Mouse (Mus musculus): Measurements from ENCODE around the gene Fbxw7. TPM values are rescaled to one million over a fixed set of nuclear protein-coding genes. Genes with fewer than 3 reads are reported as not detected.
"Not testable (repeated sequence)": the region's sequence is repeated elsewhere in the genome, so short reads cannot be mapped to it uniquely, and the experiment has no call there.

Fbxw7 gene
- polyA plus RNA-seq, 1 experiment from 2014 or later = 13.7 TPM

GRCm38 (mm10) chr3:84854440-84854839 is 39.4 kb downstream of the Fbxw7 start:
- Histone ChIP-seq H3K27ac (replicated peaks; ENCODE audit: low read depth, low read length) (no peak overlapping the region), H3K4me3 (ENCODE audit: low read depth, low read length) (no peak overlapping the region), H3K27me3 (replicated peaks; ENCODE audit: control insufficient read depth, insufficient read depth, low read length) (no peaks in the 10 kb centered on the region), H3K9me3 (ENCODE audit: control insufficient read depth, low read length) (no peaks in the 10 kb centered on the region), H3K4me1 (ENCODE audit: control insufficient read depth, insufficient read depth, low read length) (no peaks in the 10 kb centered on the region), H3K36me3 (ENCODE audit: control insufficient read depth, insufficient read depth, low read length) (no peaks in the 10 kb centered on the region), H3K9ac (ENCODE audit: low read depth, low read length) (no peak overlapping the region), H3K4me2 (ENCODE audit: low read depth, low read length) (no peak overlapping the region)
- ATAC-seq (ENCODE audit: low read depth) (no peak), DNase-seq (ENCODE audit: low spot score) (no peak)
- WGBS = 88% methylated on average over 1 of the region's 1 CpGs

GRCm38 (mm10) chr3:84860669-84861068 is 45.6 kb downstream of the Fbxw7 start:
- no peaks in the 10 kb centered on the region for H3K4me1 ChIP-seq (ENCODE audit: control insufficient read depth, insufficient read depth, low read length)
- no peaks in the 10 kb centered on the region for H3K36me3 ChIP-seq (ENCODE audit: control insufficient read depth, insufficient read depth, low read length)
- H3K9ac ChIP-seq (ENCODE audit: low read depth, low read length) = no peak overlapping the region
- no peaks in the 10 kb centered on the region for H3K9me3 ChIP-seq (ENCODE audit: control insufficient read depth, low read length)
- 44% methylated on average over 1 of the region's 1 CpGs for WGBS
- H3K27me3 ChIP-seq (replicated peaks; ENCODE audit: control insufficient read depth, insufficient read depth, low read length) = no peaks in the 10 kb centered on the region
- DNase-seq (ENCODE audit: low spot score) = no peak
- no peak overlapping the region for H3K4me2 ChIP-seq (ENCODE audit: low read depth, low read length)
- H3K27ac ChIP-seq (replicated peaks; ENCODE audit: low read depth, low read length) = no peak overlapping the region
- no peak for ATAC-seq (ENCODE audit: low read depth)
- no peak overlapping the region for H3K4me3 ChIP-seq (ENCODE audit: low read depth, low read length)

GRCm38 (mm10) chr3:84861817-84862216 is 46.7 kb downstream of the Fbxw7 start:
- not testable (repeated sequence) for H3K27ac ChIP-seq (replicated peaks; ENCODE audit: low read depth, low read length); ATAC-seq (ENCODE audit: low read depth); H3K27me3 ChIP-seq (replicated peaks; ENCODE audit: control insufficient read depth, insufficient read depth, low read length); H3K36me3 ChIP-seq (ENCODE audit: control insufficient read depth, insufficient read depth, low read length); H3K9ac ChIP-seq (ENCODE audit: low read depth, low read length); H3K4me1 ChIP-seq (ENCODE audit: control insufficient read depth, insufficient read depth, low read length); DNase-seq (ENCODE audit: low spot score); H3K4me2 ChIP-seq (ENCODE audit: low read depth, low read length); H3K9me3 ChIP-seq (ENCODE audit: control insufficient read depth, low read length); H3K4me3 ChIP-seq (ENCODE audit: low read depth, low read length)
- 92% methylated on average over 3 of the region's 3 CpGs for WGBS

- Histone ChIP-seq H3K36me3 (ENCODE audit: control insufficient read depth, insufficient read depth, low read length) (no peaks in the 10 kb centered on the region), H3K27ac (replicated peaks; ENCODE audit: low read depth, low read length) (no peak overlapping the region), H3K27me3 (replicated peaks; ENCODE audit: control insufficient read depth, insufficient read depth, low read length) (no peaks in the 10 kb centered on the region), H3K4me2 (ENCODE audit: low read depth, low read length) (no peak overlapping the region), H3K4me1 (ENCODE audit: control insufficient read depth, insufficient read depth, low read length) (no peaks in the 10 kb centered on the region), H3K9ac (ENCODE audit: low read depth, low read length) (no peak overlapping the region), H3K4me3 (ENCODE audit: low read depth, low read length) (no peak overlapping the region), H3K9me3 (ENCODE audit: control insufficient read depth, low read length) (no peaks in the 10 kb centered on the region)
- WGBS = 80% methylated on average over 3 of the region's 3 CpGs
- DNase-seq (ENCODE audit: low spot score) (no peak), ATAC-seq (ENCODE audit: low read depth) (no peak)
Observed at GRCm38 (mm10) chr3:84865684-84866083, 50.6 kb downstream of the Fbxw7 start.

GRCm38 (mm10) chr3:84866866-84867265 is 51.8 kb downstream of the Fbxw7 start:
- no peak for ATAC-seq (ENCODE audit: low read depth)
- 67% methylated on average over 4 of the region's 4 CpGs for WGBS
- no peak overlapping the region for H3K4me3 ChIP-seq (ENCODE audit: low read depth, low read length)

GRCm38 (mm10) chr3:84867434-84867975 is 52.4 kb downstream of the Fbxw7 start:
- H3K9ac ChIP-seq (ENCODE audit: low read depth, low read length) = no peak overlapping the region
- H3K4me1 ChIP-seq (ENCODE audit: control insufficient read depth, insufficient read depth, low read length) = no peaks in the 10 kb centered on the region
- no peak for DNase-seq (ENCODE audit: low spot score)
- 86% methylated on average over 1 of the region's 1 CpGs for WGBS
- H3K4me2 ChIP-seq (ENCODE audit: low read depth, low read length) = no peak overlapping the region
- no peaks in the 10 kb centered on the region for H3K36me3 ChIP-seq (ENCODE audit: control insufficient read depth, insufficient read depth, low read length)
- H3K27ac ChIP-seq (replicated peaks; ENCODE audit: low read depth, low read length) = no peak overlapping the region
- ATAC-seq (ENCODE audit: low read depth) = no peak
- H3K27me3 ChIP-seq (replicated peaks; ENCODE audit: control insufficient read depth, insufficient read depth, low read length) = no peaks in the 10 kb centered on the region
- no peak overlapping the region for H3K4me3 ChIP-seq (ENCODE audit: low read depth, low read length)
- no peaks in the 10 kb centered on the region for H3K9me3 ChIP-seq (ENCODE audit: control insufficient read depth, low read length)

More at GRCm38 (mm10) chr3:84866866-84867265, 51.8 kb downstream of the Fbxw7 start:
- DNase-seq (ENCODE audit: low spot score) = no peak
- Histone ChIP-seq H3K27me3 (replicated peaks; ENCODE audit: control insufficient read depth, insufficient read depth, low read length) (no peaks in the 10 kb centered on the region), H3K36me3 (ENCODE audit: control insufficient read depth, insufficient read depth, low read length) (no peaks in the 10 kb centered on the region), H3K27ac (replicated peaks; ENCODE audit: low read depth, low read length) (no peak overlapping the region), H3K9ac (ENCODE audit: low read depth, low read length) (no peak overlapping the region), H3K4me1 (ENCODE audit: control insufficient read depth, insufficient read depth, low read length) (no peaks in the 10 kb centered on the region), H3K9me3 (ENCODE audit: control insufficient read depth, low read length) (no peaks in the 10 kb centered on the region), H3K4me2 (ENCODE audit: low read depth, low read length) (no peak overlapping the region)

GRCm38 (mm10) chr3:84867991-84868390 is 52.9 kb downstream of the Fbxw7 start:
- Histone ChIP-seq H3K36me3 (ENCODE audit: control insufficient read depth, insufficient read depth, low read length) (no peaks in the 10 kb centered on the region), H3K9ac (ENCODE audit: low read depth, low read length) (no peak overlapping the region), H3K27me3 (replicated peaks; ENCODE audit: control insufficient read depth, insufficient read depth, low read length) (no peaks in the 10 kb centered on the region), H3K4me3 (ENCODE audit: low read depth, low read length) (no peak overlapping the region), H3K27ac (replicated peaks; ENCODE audit: low read depth, low read length) (no peak overlapping the region), H3K4me2 (ENCODE audit: low read depth, low read length) (no peak overlapping the region), H3K9me3 (ENCODE audit: control insufficient read depth, low read length) (no peaks in the 10 kb centered on the region), H3K4me1 (ENCODE audit: control insufficient read depth, insufficient read depth, low read length) (no peaks in the 10 kb centered on the region)
- ATAC-seq (ENCODE audit: low read depth) = no peak
- no peak for DNase-seq (ENCODE audit: low spot score)
- 63% methylated on average over 1 of the region's 1 CpGs for WGBS

GRCm38 (mm10) chr3:84870126-84870525 is 55.1 kb downstream of the Fbxw7 start:
- no peak overlapping the region for H3K4me2 ChIP-seq (ENCODE audit: low read depth, low read length)
- no peak overlapping the region for H3K9ac ChIP-seq (ENCODE audit: low read depth, low read length)
- no peaks in the 10 kb centered on the region for H3K9me3 ChIP-seq (ENCODE audit: control insufficient read depth, low read length)
- H3K4me3 ChIP-seq (ENCODE audit: low read depth, low read length) = no peak overlapping the region
- no peaks in the 10 kb centered on the region for H3K36me3 ChIP-seq (ENCODE audit: control insufficient read depth, insufficient read depth, low read length)
- H3K27me3 ChIP-seq (replicated peaks; ENCODE audit: control insufficient read depth, insufficient read depth, low read length) = no peaks in the 10 kb centered on the region
- no peaks in the 10 kb centered on the region for H3K4me1 ChIP-seq (ENCODE audit: control insufficient read depth, insufficient read depth, low read length)
- H3K27ac ChIP-seq (replicated peaks; ENCODE audit: low read depth, low read length) = no peak overlapping the region
- DNase-seq (ENCODE audit: low spot score) = no peak
- no peak for ATAC-seq (ENCODE audit: low read depth)

GRCm38 (mm10) chr3:84875306-84875705 is 60.2 kb downstream of the Fbxw7 start:
- no peak for ATAC-seq (ENCODE audit: low read depth)
- Histone ChIP-seq H3K9me3 (ENCODE audit: control insufficient read depth, low read length) (no peaks in the 10 kb centered on the region), H3K4me3 (ENCODE audit: low read depth, low read length) (no peak overlapping the region), H3K36me3 (ENCODE audit: control insufficient read depth, insufficient read depth, low read length) (no peaks in the 10 kb centered on the region), H3K4me1 (ENCODE audit: control insufficient read depth, insufficient read depth, low read length) (no peaks in the 10 kb centered on the region), H3K4me2 (ENCODE audit: low read depth, low read length) (no peak overlapping the region), H3K27me3 (replicated peaks; ENCODE audit: control insufficient read depth, insufficient read depth, low read length) (no peaks in the 10 kb centered on the region), H3K9ac (ENCODE audit: low read depth, low read length) (no peak overlapping the region), H3K27ac (replicated peaks; ENCODE audit: low read depth, low read length) (no peak overlapping the region)
- 72% methylated on average over 9 of the region's 9 CpGs for WGBS
- no peak for DNase-seq (ENCODE audit: low spot score)

All from embryonic facial prominence, embryonic 14.5 days (tissue).